In the genomic region with DNA sequence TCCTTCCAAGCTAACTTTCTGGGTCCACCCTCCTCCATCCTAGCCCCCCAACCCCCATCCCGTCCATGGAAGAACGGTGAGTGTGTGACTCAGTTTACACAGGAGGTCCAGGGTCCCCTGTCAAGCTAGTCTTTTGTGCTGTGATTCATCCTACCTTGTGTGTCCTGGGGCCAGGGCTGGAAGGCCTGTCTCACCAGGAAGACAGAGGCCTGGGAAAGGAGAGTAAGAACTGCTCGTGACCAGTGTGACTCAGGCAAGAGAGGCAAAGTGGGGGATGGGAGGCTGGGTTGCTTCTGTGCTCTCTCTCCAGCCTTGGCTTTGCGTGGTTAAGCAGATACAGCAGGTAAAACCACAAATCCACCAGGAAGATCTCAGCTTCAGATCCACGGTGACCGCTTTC, we compare ENCODE assay signal across 27 mouse cellular contexts. TPM values are rescaled to one million over a fixed set of nuclear protein-coding genes. Genes with fewer than 3 reads are reported as not detected.
A peak's percentile ranks its signal among the peaks of the same experiment; 100 is the strongest.
DNase-seq lines count a peak whose midpoint lies in the region; ATAC-seq and TF ChIP-seq lines count a peak whose summit lies in the region.
"Had no signal": no experiment of that assay in that cellular context is flagged by ENCODE, and none has a peak within 500 bp of the region (broad histone marks: within the 10 kb centered on the region; RNA-seq: fewer than 3 reads in every experiment).

No protein-coding gene starts in this region.

- WGBS in midbrain, postnatal 0 days: 79% methylated on average over 6 of the region's 6 CpGs
- 84% methylated on average over 6 of the region's 6 CpGs for WGBS in kidney, adult 2 months

- no peaks in the 10 kb centered on the region for H3K36me3 ChIP-seq in megakaryocyte, embryonic 14.5 days (replicated peaks; ENCODE audit: low read length)
- no peaks in the 10 kb centered on the region for H3K36me3 ChIP-seq in midbrain, postnatal 0 days (ENCODE audit: insufficient read depth, low read length)
- H3K36me3 ChIP-seq in kidney, adult 2 months (ENCODE audit: control insufficient read depth, insufficient read depth, low read length): no peaks in the 10 kb centered on the region
- H3K36me3 ChIP-seq: embryonic facial prominence, embryonic 12.5 days; forebrain, embryonic 12.5 days; hindbrain, embryonic 15.5 days; intestine, embryonic 15.5 days; liver, embryonic 13.5 days; midbrain, embryonic 10.5 days; neural tube, embryonic 15.5 days; stomach, embryonic 15.5 days had no signal

- H3K4me3 ChIP-seq in megakaryocyte, embryonic 14.5 days (replicated peaks): peak overlapping the region; percentile 10
- no peak overlapping the region for H3K4me3 ChIP-seq in midbrain, postnatal 0 days (ENCODE audit: low read depth, low read length)
- no peak overlapping the region for H3K4me3 ChIP-seq in kidney, adult 2 months (ENCODE audit: insufficient read depth, low read depth, low read length)
- H3K4me3 ChIP-seq: embryonic facial prominence, embryonic 12.5 days; erythroblast, embryonic 14.5 days; forebrain, embryonic 12.5 days; hindbrain, embryonic 15.5 days; intestine, embryonic 15.5 days; liver, embryonic 13.5 days; midbrain, embryonic 10.5 days; neural tube, embryonic 15.5 days; stomach, embryonic 15.5 days had no signal

- H3K27ac ChIP-seq in midbrain, postnatal 0 days (ENCODE audit: low read depth, low read length): no peak overlapping the region
- H3K27ac ChIP-seq in kidney, adult 2 months (ENCODE audit: insufficient read depth, low read depth, low read length): no peak overlapping the region
- H3K27ac ChIP-seq: embryonic facial prominence, embryonic 12.5 days; forebrain, embryonic 12.5 days; hindbrain, embryonic 15.5 days; intestine, embryonic 15.5 days; liver, embryonic 13.5 days; midbrain, embryonic 10.5 days; neural tube, embryonic 15.5 days; stomach, embryonic 15.5 days had no signal

- H3K27me3 ChIP-seq in megakaryocyte, embryonic 14.5 days (replicated peaks): peaks cover 20% of the 10 kb centered on the region
- no peaks in the 10 kb centered on the region for H3K27me3 ChIP-seq in midbrain, postnatal 0 days (ENCODE audit: insufficient read depth, low read length)
- H3K27me3 ChIP-seq in kidney, adult 2 months (replicated peaks; ENCODE audit: control insufficient read depth, insufficient read depth, low read length): no peaks in the 10 kb centered on the region
- H3K27me3 ChIP-seq: embryonic facial prominence, embryonic 12.5 days; hindbrain, embryonic 15.5 days; intestine, embryonic 15.5 days; neural tube, embryonic 15.5 days; Patski; stomach, embryonic 15.5 days had no signal

- TF ChIP-seq POLR2A in kidney, adult 2 months (IDR thresholded peaks at IDR 0.05; ENCODE audit: low read depth, low read length): no peak

- ATAC-seq in megakaryocyte, adult 5-6 weeks (ENCODE audit: poor library complexity, severe bottlenecking): no peak
- no peak for ATAC-seq in midbrain, postnatal 0 days (ENCODE audit: low FRiP score)
- ATAC-seq: CD4-positive, CD25-positive, alpha-beta regulatory T cell, adult 4 months; intestine, embryonic 15.5 days; midbrain, embryonic 16.5 days; Patski had no signal

- peak; percentile 14 for DNase-seq in cerebellum, adult 9-10 months
- DNase-seq in cerebellum, adult 11 months: no peak
- peak; percentile 66 for DNase-seq in adipocyte (ENCODE audit: low spot score)
- no peak for DNase-seq in midbrain, postnatal 0 days (ENCODE audit: low spot score)
- DNase-seq in kidney, adult 2 months: no peak
- DNase-seq: cerebellum, postnatal 10 days; gastrocnemius, postnatal 25 days; heart, postnatal 4 days; layer of hippocampus, adult 9-11 months; liver, embryonic 13.5 days; lung, adult 2 months; lung, postnatal 36 days; thymus, adult 18-20 months; thymus, postnatal 36 days had no signal

- H3K9ac ChIP-seq in midbrain, postnatal 0 days (replicated peaks; ENCODE audit: low read length, poor library complexity, severe bottlenecking): no peak overlapping the region
- H3K9ac ChIP-seq: embryonic facial prominence, embryonic 12.5 days; forebrain, embryonic 12.5 days; hindbrain, embryonic 15.5 days; intestine, embryonic 15.5 days; liver, embryonic 13.5 days; neural tube, embryonic 15.5 days; stomach, embryonic 15.5 days had no signal

- no peak overlapping the region for H3K4me2 ChIP-seq in midbrain, postnatal 0 days (ENCODE audit: low read depth, low read length, poor library complexity, severe bottlenecking)
- H3K4me2 ChIP-seq: embryonic facial prominence, embryonic 12.5 days; forebrain, embryonic 12.5 days; hindbrain, embryonic 15.5 days; intestine, embryonic 15.5 days; liver, embryonic 13.5 days; neural tube, embryonic 15.5 days; stomach, embryonic 15.5 days had no signal

- peaks cover 19% of the 10 kb centered on the region for H3K9me3 ChIP-seq in megakaryocyte, embryonic 14.5 days
- H3K9me3 ChIP-seq in midbrain, postnatal 0 days (ENCODE audit: low read length): no peaks in the 10 kb centered on the region
- H3K9me3 ChIP-seq: embryonic facial prominence, embryonic 12.5 days; forebrain, embryonic 12.5 days; hindbrain, embryonic 15.5 days; intestine, embryonic 15.5 days; liver, embryonic 13.5 days; midbrain, embryonic 10.5 days; neural tube, embryonic 15.5 days; stomach, embryonic 15.5 days had no signal

- H3K4me1 ChIP-seq in megakaryocyte, embryonic 14.5 days: peaks cover 25% of the 10 kb centered on the region
- peaks cover 2% of the 10 kb centered on the region; the same call in 1 of the 2 replicates for H3K4me1 ChIP-seq in midbrain, postnatal 0 days (ENCODE audit: insufficient read depth, low read length)
- no peaks in the 10 kb centered on the region for H3K4me1 ChIP-seq in kidney, adult 2 months (ENCODE audit: control insufficient read depth, insufficient read depth, low read length)

- no peak for TF ChIP-seq CTCF in midbrain, postnatal 0 days (IDR thresholded peaks at IDR 0.05)
- no peak for TF ChIP-seq CTCF in kidney, adult 2 months (conservative IDR thresholded peaks at IDR 0.05; ENCODE audit: insufficient read depth, insufficient read length, low read depth, low read length)

RNA-seq across cellular contexts. Expression of gene Grn, which starts 5.4 kb away (rescaled TPM):
- polyA plus RNA-seq in megakaryocyte, embryonic 14.5 days (2012; ENCODE audit: insufficient read depth, low replicate concordance): 44.1 and 152 TPM in 2 replicates
- total RNA-seq in megakaryocyte, adult 5-6 weeks (2015): 509 and 566 TPM in 2 replicates
- 201 and 225 TPM in 2 replicates for total RNA-seq in megakaryocyte, adult 5-6 weeks (2017)
- 74.2 and 78.0 TPM in 2 replicates for total RNA-seq in midbrain, postnatal 0 days (2014; rRNA removed)
- polyA plus RNA-seq in midbrain, postnatal 0 days (2015; fragmentation: Nextera tagmentation; extraction: Ambion mirVana): 90.4 and 91.7 TPM in 2 replicates
- 184 and 195 TPM in 2 replicates for polyA plus RNA-seq in kidney, adult 2 months (2012; rRNA removed)

RNA-seq across cellular contexts. Expression of gene Slc25a39, which starts 16.9 kb away (rescaled TPM):
- polyA plus RNA-seq in megakaryocyte, embryonic 14.5 days (2012; ENCODE audit: insufficient read depth, low replicate concordance): 164 and 165 TPM in 2 replicates
- total RNA-seq in megakaryocyte, adult 5-6 weeks (2015): 41.5 and 47.5 TPM in 2 replicates
- 20.5 and 22.8 TPM in 2 replicates for total RNA-seq in megakaryocyte, adult 5-6 weeks (2017)
- total RNA-seq in midbrain, postnatal 0 days (2014; rRNA removed): 139 and 176 TPM in 2 replicates
- 132 and 148 TPM in 2 replicates for polyA plus RNA-seq in midbrain, postnatal 0 days (2015; fragmentation: Nextera tagmentation; extraction: Ambion mirVana)
- 1,128 and 1,486 TPM in 2 replicates for polyA plus RNA-seq in kidney, adult 2 months (2012; rRNA removed)

RNA-seq across cellular contexts. Expression of gene Fam171a2, which starts 22.8 kb away (rescaled TPM):
- 1.7 and 1.8 TPM in 2 replicates for polyA plus RNA-seq in megakaryocyte, embryonic 14.5 days (2012; ENCODE audit: insufficient read depth, low replicate concordance)
- total RNA-seq in megakaryocyte, adult 5-6 weeks (2015): 0.09 TPM in 1 of 2 replicates, not detected in the other
- not detected in 2 replicates for total RNA-seq in megakaryocyte, adult 5-6 weeks (2017)
- total RNA-seq in midbrain, postnatal 0 days (2014; rRNA removed): 584 and 605 TPM in 2 replicates
- 22.5 and 25.4 TPM in 2 replicates for polyA plus RNA-seq in midbrain, postnatal 0 days (2015; fragmentation: Nextera tagmentation; extraction: Ambion mirVana)
- polyA plus RNA-seq in kidney, adult 2 months (2012; rRNA removed): 18.9 and 20.4 TPM in 2 replicates
- polyA plus RNA-seq: CD4-positive, CD25-positive, alpha-beta regulatory T cell, adult 4 months had no signal

RNA-seq across cellular contexts. Expression of gene Rundc3a, which starts 31.5 kb away (rescaled TPM):
- 3.8 and 6.6 TPM in 2 replicates for polyA plus RNA-seq in megakaryocyte, embryonic 14.5 days (2012; ENCODE audit: insufficient read depth, low replicate concordance)
- not detected in 2 replicates for total RNA-seq in megakaryocyte, adult 5-6 weeks (2015)
- not detected in 2 replicates for total RNA-seq in megakaryocyte, adult 5-6 weeks (2017)
- total RNA-seq in midbrain, postnatal 0 days (2014; rRNA removed): 379 and 397 TPM in 2 replicates
- polyA plus RNA-seq in midbrain, postnatal 0 days (2015; fragmentation: Nextera tagmentation; extraction: Ambion mirVana): 127 and 133 TPM in 2 replicates
- polyA plus RNA-seq in kidney, adult 2 months (2012; rRNA removed): 2.6 and 3.4 TPM in 2 replicates

RNA-seq across cellular contexts. Expression of gene Itga2b, which starts 45.3 kb away (rescaled TPM):
- 3,342 and 4,614 TPM in 2 replicates for polyA plus RNA-seq in megakaryocyte, embryonic 14.5 days (2012; ENCODE audit: insufficient read depth, low replicate concordance)
- total RNA-seq in megakaryocyte, adult 5-6 weeks (2015): 13.2 and 16.0 TPM in 2 replicates
- total RNA-seq in megakaryocyte, adult 5-6 weeks (2017): 13.2 and 17.9 TPM in 2 replicates
- 2.6 and 4.7 TPM in 2 replicates for total RNA-seq in midbrain, postnatal 0 days (2014; rRNA removed)
- polyA plus RNA-seq in midbrain, postnatal 0 days (2015; fragmentation: Nextera tagmentation; extraction: Ambion mirVana): 15.4 and 15.5 TPM in 2 replicates
- 14.9 and 16.0 TPM in 2 replicates for polyA plus RNA-seq in kidney, adult 2 months (2012; rRNA removed)

Comparison
In these comparisons a context has a peak if more than half of its experiments do, and no peak if none do; other contexts are left out.
1. DNase-seq: peak in cerebellum, adult 9-10 months (single experiment) and adipocyte (single experiment); none in cerebellum, adult 11 months (single experiment), midbrain, postnatal 0 days (single experiment) and kidney, adult 2 months (single experiment).